Mouse (Mus musculus): ENCODE results near the gene Itga9.

- TF ChIP-seq CTCF (IDR thresholded peaks at IDR 0.05; ENCODE audit: control insufficient read depth, insufficient read depth, insufficient replicate concordance, low read depth, low read length) (no peak), POLR2A (IDR thresholded peaks at IDR 0.05; ENCODE audit: control insufficient read depth, low read depth, low read length) (no peak)
Observed at GRCm38 (mm10) chr9:118593443-118593842, 13.0 kb upstream of the Itga9 start.
